Mouse (Mus musculus) hindbrain, embryonic 16.5 days (tissue): Measurements from ENCODE around the gene Gstt1. TPM values are rescaled to one million over a fixed set of nuclear protein-coding genes. Genes with fewer than 3 reads are reported as not detected.
"Not testable (repeated sequence)": the region's sequence is repeated elsewhere in the genome, so short reads cannot be mapped to it uniquely, and the experiment has no call there.

Source experiments
- ATAC-seq: fragments of 200-750 bp; cut with Nextera tagmentation; 2 replicates; pipeline ENCODE4 v1.8.0; 2017; ENCODE audit warnings: moderate TSS enrichment, moderate library complexity
- H3K27ac ChIP-seq: fragments of 300-500 bp; sonication (generic); 2 replicates; pipeline ENCODE4 v1.5.1; 2014; ENCODE audit warnings: low read depth, mild to moderate bottlenecking, control low read depth, low read length, moderate library complexity
- H3K27me3 ChIP-seq: fragments of 300-500 bp; sonication (generic); replicated peaks from 2 replicates; pipeline ENCODE4 v1.6.1; 2014; ENCODE audit warnings: low read length; ENCODE audit not compliant: control insufficient read depth, insufficient read depth
- H3K36me3 ChIP-seq: fragments of 300-500 bp; sonication (generic); 2 replicates; pipeline ENCODE4 v1.6.1; 2014; ENCODE audit warnings: mild to moderate bottlenecking, low read length, moderate library complexity, mixed read lengths; ENCODE audit not compliant: control insufficient read depth, insufficient read depth
- H3K4me1 ChIP-seq: fragments of 300-500 bp; sonication (generic); 2 replicates; pipeline ENCODE4 v1.6.1; 2014; ENCODE audit warnings: low read depth, low read length; ENCODE audit not compliant: control insufficient read depth, insufficient read depth
- H3K4me2 ChIP-seq: fragments of 300-500 bp; sonication (generic); 2 replicates; pipeline ENCODE4 v1.6.1; 2014; ENCODE audit warnings: mild to moderate bottlenecking, low read length, control low read depth, moderate library complexity
- H3K4me3 ChIP-seq: fragments of 300-500 bp; sonication (generic); 2 replicates; pipeline ENCODE4 v1.5.1; 2014; ENCODE audit warnings: mild to moderate bottlenecking, low read length, control low read depth, moderate library complexity
- H3K9ac ChIP-seq: fragments of 300-500 bp; sonication (generic); 2 replicates; pipeline ENCODE4 v1.6.1; 2014; ENCODE audit warnings: low read depth, mild to moderate bottlenecking, control low read depth, low read length, moderate library complexity
- H3K9me3 ChIP-seq: fragments of 300-500 bp; sonication (generic); 2 replicates; pipeline ENCODE4 v1.6.1; 2014; ENCODE audit warnings: mild to moderate bottlenecking, low read length, moderate library complexity; ENCODE audit not compliant: control insufficient read depth
- WGBS: fragments of 180-500 bp; shearing (Covaris S2); extraction: QIAGEN DNeasy Blood & Tissue Kit; methylation state at CpG from one replicate; pipeline ENCODE4 v1.1.7; 2014; 5-methylcytosine and 5-hydroxymethylcytosine counted together
- polyA plus RNA-seq: library from polyadenylated mRNA; unstranded; fragments of >200 nt; fragmentation: Nextera tagmentation; extraction: Ambion mirVana; gene quantifications from 2 replicates; pipeline ENCODE4 v1.2.1, GENCODE M21; 2015

Gstt1 gene
- polyA plus RNA-seq: 18.8 and 21.9 TPM in 2 replicates

GRCm38 (mm10) chr10:75798176-75798696, at the start of gene Gstt1:
Gene Gstt1, minus strand, starts transcription at chr10:75798584.
- peak; percentile 68 for ATAC-seq
- H3K4me2 ChIP-seq: peak within 1 kb of the TSS; percentile 76
- H3K9ac ChIP-seq: peak within 1 kb of the TSS; percentile 63
- no peaks in the 10 kb centered on the region for H3K36me3 ChIP-seq
- H3K9me3 ChIP-seq: no peaks in the 10 kb centered on the region
- peak within 1 kb of the TSS; percentile 41 for H3K4me3 ChIP-seq
- H3K27ac ChIP-seq: peak within 1 kb of the TSS; percentile 25; the same call in 1 of the 2 replicates
- peaks cover 6% of the 10 kb centered on the region for H3K4me1 ChIP-seq
- no peaks in the 10 kb centered on the region for H3K27me3 ChIP-seq
- under 1% methylated on average over 18 of the region's 18 CpGs for WGBS

GRCm38 (mm10) chr10:75845306-75845930, 47.0 kb upstream of the Gstt1 start:
- no peak overlapping the region for H3K9ac ChIP-seq
- H3K36me3 ChIP-seq: no peaks in the 10 kb centered on the region
- 79% methylated on average over 6 of the region's 6 CpGs for WGBS
- no peaks in the 10 kb centered on the region for H3K9me3 ChIP-seq
- no peaks in the 10 kb centered on the region for H3K4me1 ChIP-seq
- no peak overlapping the region for H3K27ac ChIP-seq
- no peak overlapping the region for H3K4me3 ChIP-seq
- H3K4me2 ChIP-seq: no peak overlapping the region
- ATAC-seq: no peak
- H3K27me3 ChIP-seq: no peaks in the 10 kb centered on the region

DNA sequence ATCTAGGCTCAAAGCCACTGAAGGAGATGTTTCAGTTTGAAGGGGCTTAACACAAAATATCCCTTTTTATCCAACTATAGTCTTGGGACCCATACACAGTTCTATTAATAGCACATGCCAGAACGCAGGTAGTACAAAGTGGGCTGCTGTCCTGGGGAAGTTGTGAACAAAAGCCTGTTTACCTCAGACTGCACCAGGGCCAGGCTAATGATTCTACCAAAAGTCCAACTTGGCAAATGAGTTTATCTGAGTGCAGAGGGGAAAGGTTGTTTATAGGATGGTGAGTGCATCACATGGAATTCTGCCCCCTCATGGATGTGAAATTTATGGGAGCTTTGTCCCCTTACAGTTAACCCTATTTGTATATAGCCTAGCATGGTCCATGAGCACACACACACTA, 46.4 kb upstream of the Gstt1 start:
- H3K4me3 ChIP-seq: no peak overlapping the region
- H3K27me3 ChIP-seq: no peaks in the 10 kb centered on the region
- H3K9ac ChIP-seq: no peak overlapping the region
- H3K4me2 ChIP-seq: no peak overlapping the region
- no peak for ATAC-seq
- H3K9me3 ChIP-seq: no peaks in the 10 kb centered on the region
- 50% methylated on average over 1 of the region's 1 CpGs for WGBS
- no peaks in the 10 kb centered on the region for H3K4me1 ChIP-seq
- H3K36me3 ChIP-seq: no peaks in the 10 kb centered on the region
- H3K27ac ChIP-seq: no peak overlapping the region

DNA sequence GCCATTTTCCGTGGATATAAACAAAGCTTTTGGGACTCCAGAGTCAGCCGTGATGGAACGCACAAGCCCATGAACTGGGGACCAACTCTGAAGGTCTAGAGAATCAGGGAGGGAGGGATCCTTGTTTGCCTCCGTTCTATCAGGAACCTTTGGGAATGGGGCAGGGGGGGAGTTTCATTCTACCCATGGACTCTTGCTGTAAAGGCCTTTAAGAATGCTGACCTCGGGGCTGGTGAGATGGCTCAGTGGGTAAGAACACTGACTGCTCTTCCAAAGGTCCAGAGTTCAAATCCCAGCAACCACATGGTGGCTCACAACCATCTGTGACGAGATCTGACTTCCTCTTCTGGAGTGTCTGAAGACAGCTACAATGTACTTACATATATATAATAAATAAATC, 45.5 kb upstream of the Gstt1 start:
- H3K9me3 ChIP-seq, H3K36me3 ChIP-seq, H3K9ac ChIP-seq, H3K4me2 ChIP-seq, H3K27ac ChIP-seq, H3K4me1 ChIP-seq, H3K27me3 ChIP-seq, ATAC-seq, H3K4me3 ChIP-seq: not testable (repeated sequence)
- 83% methylated on average over 6 of the region's 6 CpGs for WGBS

GRCm38 (mm10) chr10:75839092-75839491, 40.7 kb upstream of the Gstt1 start:
- H3K4me3 ChIP-seq: no peak overlapping the region
- H3K9ac ChIP-seq: no peak overlapping the region
- no peaks in the 10 kb centered on the region; the same call in 1 of the 2 replicates for H3K27me3 ChIP-seq
- no peak overlapping the region for H3K4me2 ChIP-seq
- ATAC-seq: no peak
- no peak overlapping the region for H3K27ac ChIP-seq
- H3K4me1 ChIP-seq: peaks cover 19% of the 10 kb centered on the region
- no peaks in the 10 kb centered on the region for H3K36me3 ChIP-seq
- H3K9me3 ChIP-seq: no peaks in the 10 kb centered on the region
- 91% methylated on average over 10 of the region's 10 CpGs for WGBS

- H3K9me3 ChIP-seq: no peaks in the 10 kb centered on the region
Observed at GRCm38 (mm10) chr10:75837248-75837759, 38.9 kb upstream of the Gstt1 start, which contains the start of gene Gstt2. Gene Gstt2, minus strand, starts transcription at chr10:75837424.

DNA sequence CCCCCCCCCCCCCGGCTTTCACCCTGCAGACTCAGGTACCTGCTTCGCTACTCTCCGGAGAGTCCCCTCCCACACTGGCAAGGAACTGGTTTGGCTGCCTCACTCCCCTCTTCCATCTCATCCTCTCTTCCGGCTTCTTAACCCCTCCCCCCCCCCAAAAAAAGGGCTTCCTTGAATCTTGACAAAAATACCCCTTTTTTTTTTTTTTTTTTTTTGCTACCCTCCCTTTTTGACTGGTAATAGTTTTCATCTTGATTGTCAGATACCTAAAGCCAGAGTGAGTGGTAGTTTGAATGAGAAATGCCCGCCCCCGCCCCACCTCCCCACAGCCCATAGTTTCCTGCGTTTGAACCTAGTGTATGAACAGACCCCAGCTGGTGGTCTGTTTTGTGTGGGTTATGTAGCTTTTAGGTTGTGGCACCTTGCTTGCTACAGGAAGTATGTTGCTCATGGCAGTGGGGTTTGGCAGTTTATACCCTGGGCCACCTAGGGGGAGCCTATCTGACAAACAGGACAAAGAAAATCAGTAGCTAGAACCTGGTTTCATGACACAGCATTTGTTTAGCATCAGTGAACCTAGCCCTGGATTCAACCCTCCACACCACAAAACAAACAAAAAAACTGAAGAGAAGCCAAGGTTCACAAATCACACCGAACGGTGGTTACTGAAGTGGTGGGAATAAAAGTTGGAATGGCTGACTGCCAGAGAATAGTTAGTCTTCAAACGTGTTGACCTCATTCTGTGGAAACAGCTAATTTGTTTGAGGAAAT, 37.6 kb upstream of the Gstt1 start:
- no peaks in the 10 kb centered on the region for H3K9me3 ChIP-seq
- WGBS: 16% methylated on average over 9 of the region's 10 CpGs
- H3K4me2 ChIP-seq: peak overlapping the region; percentile 56
- H3K36me3 ChIP-seq: no peaks in the 10 kb centered on the region
- H3K4me3 ChIP-seq: peak overlapping the region; percentile 36
- no peak overlapping the region for H3K27ac ChIP-seq
- H3K27me3 ChIP-seq: no peaks in the 10 kb centered on the region; the same call in none of the 2 replicates
- H3K9ac ChIP-seq: no peak overlapping the region
- ATAC-seq: no peak
- H3K4me1 ChIP-seq: peaks cover 23% of the 10 kb centered on the region

More at GRCm38 (mm10) chr10:75837248-75837759, 38.9 kb upstream of the Gstt1 start, which contains the start of gene Gstt2:
- Histone ChIP-seq H3K27ac (peak within 1 kb of the TSS; percentile 85), H3K4me2 (peak within 1 kb of the TSS; percentile 82), H3K36me3 (no peaks in the 10 kb centered on the region), H3K4me1 (peaks cover 23% of the 10 kb centered on the region), H3K9ac (peak within 1 kb of the TSS; percentile 79), H3K4me3 (peak within 1 kb of the TSS; percentile 58), H3K27me3 (no peaks in the 10 kb centered on the region; the same call in none of the 2 replicates)
- peak; percentile 93 for ATAC-seq
- 0% methylated on average over 21 of the region's 21 CpGs for WGBS

DNA sequence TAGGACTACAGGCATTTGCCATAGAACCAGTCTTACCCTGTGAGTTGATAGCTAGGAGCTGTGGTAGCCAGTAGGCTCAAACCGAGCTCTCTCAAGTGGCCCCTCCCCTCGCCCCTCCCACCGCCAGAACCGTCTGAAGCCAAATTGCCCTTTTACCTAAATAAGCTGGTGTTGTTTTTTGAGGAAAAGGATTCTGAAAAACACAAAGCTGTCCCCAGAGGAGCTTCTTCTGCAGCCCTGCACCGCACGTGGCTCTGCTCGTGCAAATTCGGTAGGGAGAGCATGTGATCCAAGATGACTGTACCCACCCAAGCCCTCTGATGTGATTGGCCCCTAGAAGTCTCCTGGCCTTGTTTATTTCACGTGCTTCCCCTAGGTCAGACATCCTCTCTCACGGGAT, 36.9 kb upstream of the Gstt1 start:
- Histone ChIP-seq H3K4me1 (peaks cover 23% of the 10 kb centered on the region), H3K27ac (no peak overlapping the region), H3K27me3 (no peaks in the 10 kb centered on the region; the same call in none of the 2 replicates), H3K4me2 (peak overlapping the region; percentile 56), H3K9me3 (no peaks in the 10 kb centered on the region), H3K4me3 (peak overlapping the region; percentile 36), H3K9ac (peak overlapping the region; percentile 47; the same call in 1 of the 2 replicates), H3K36me3 (no peaks in the 10 kb centered on the region)
- ATAC-seq: peak; percentile 26
- WGBS: 2% methylated on average over 10 of the region's 10 CpGs

GRCm38 (mm10) chr10:75834721-75835120, 36.3 kb upstream of the Gstt1 start:
- H3K9ac ChIP-seq: no peak overlapping the region
- no peaks in the 10 kb centered on the region; the same call in none of the 2 replicates for H3K27me3 ChIP-seq
- H3K9me3 ChIP-seq: no peaks in the 10 kb centered on the region
- H3K4me2 ChIP-seq: peak overlapping the region; percentile 72
- H3K36me3 ChIP-seq: no peaks in the 10 kb centered on the region
- peaks cover 23% of the 10 kb centered on the region for H3K4me1 ChIP-seq
- ATAC-seq: no peak
- H3K4me3 ChIP-seq: peak overlapping the region; percentile 44
- no peak overlapping the region for H3K27ac ChIP-seq
- 15% methylated on average over 9 of the region's 9 CpGs for WGBS
